ENCODE assay signal across 27 mouse cellular contexts in the genomic region with DNA sequence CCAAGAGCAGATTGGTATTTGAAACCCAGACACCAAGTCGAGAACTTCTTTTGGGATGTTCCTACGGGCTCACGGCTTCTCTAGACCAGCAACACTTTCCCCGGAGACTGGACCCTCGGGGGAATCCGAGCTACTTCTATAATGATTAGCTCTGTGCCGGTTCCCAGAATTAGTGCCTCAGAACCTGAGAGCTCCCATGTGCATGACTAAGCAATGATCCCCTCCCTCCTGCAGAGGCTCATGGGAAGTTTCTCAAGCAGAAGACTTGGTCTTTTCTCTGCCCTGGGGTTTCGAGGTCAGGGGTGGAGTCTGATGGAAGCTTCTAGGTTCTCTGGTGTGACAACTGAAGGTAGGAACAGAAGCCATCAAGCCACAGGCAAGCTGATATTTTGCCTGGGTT.
A peak's percentile ranks its signal among the peaks of the same experiment; 100 is the strongest.
DNase-seq lines count a peak whose midpoint lies in the region; TF ChIP-seq lines count a peak whose summit lies in the region.
"Had no signal": no experiment of that assay in that cellular context is flagged by ENCODE, and none has a peak within 500 bp of the region (broad histone marks: within the 10 kb centered on the region; RNA-seq: fewer than 3 reads in every experiment).

No protein-coding gene starts in this region.

- TF ChIP-seq POLR2A in ES-Bruce4 (IDR thresholded peaks at IDR 0.05; ENCODE audit: insufficient read depth, low read length) = no peak

- intact Hi-C loops in gastrocnemius, adult 2 months (cut with DNase I) = no loop called here

- H3K9me3 ChIP-seq in ES-Bruce4 (replicated peaks; ENCODE audit: control insufficient read depth, insufficient read depth, low read length, poor library complexity, severe bottlenecking) = no peaks in the 10 kb centered on the region
- H3K9me3 ChIP-seq: embryonic facial prominence, embryonic 15.5 days; heart, embryonic 13.5 days; hindbrain, embryonic 10.5 days; intestine, embryonic 15.5 days; limb, embryonic 12.5 days; liver, embryonic 15.5 days; midbrain, embryonic 10.5 days had no signal

- H3K4me3 ChIP-seq in gastrocnemius, adult 2 months = no peak overlapping the region
- H3K4me3 ChIP-seq in ES-Bruce4 (ENCODE audit: low read depth, low read length) = no peak overlapping the region
- H3K4me3 ChIP-seq: embryonic facial prominence, embryonic 15.5 days; heart, embryonic 13.5 days; hindbrain, embryonic 10.5 days; intestine, embryonic 15.5 days; limb, embryonic 12.5 days; liver, embryonic 15.5 days; midbrain, embryonic 10.5 days had no signal

- 0 out of 2 replicates have a peak, but pooled peaks have one; percentile 27 for TF ChIP-seq EP300 in ES-Bruce4 (IDR thresholded peaks at IDR 0.05; ENCODE audit: insufficient read depth, low read depth, low read length)

- H3K36me3 ChIP-seq in ES-Bruce4 (ENCODE audit: control insufficient read depth, insufficient read depth, low read length, poor library complexity, severe bottlenecking) = no peaks in the 10 kb centered on the region
- H3K36me3 ChIP-seq: embryonic facial prominence, embryonic 15.5 days; hindbrain, embryonic 10.5 days; intestine, embryonic 15.5 days; limb, embryonic 12.5 days; liver, embryonic 15.5 days had no signal

- DNase-seq in gastrocnemius, adult 2 months = peak; percentile 49
- DNase-seq in gastrocnemius, postnatal 25 days = no peak
- DNase-seq in R1 (ENCODE audit: low read depth, low spot score) = peak; percentile 84
- peak; percentile 53 for DNase-seq in yolk sac, embryonic 10.5 days (ENCODE audit: low spot score)
- no peak for DNase-seq in spleen, postnatal 14 days (ENCODE audit: low spot score in 2 of 2)
- DNase-seq in kidney, adult 9 months = no peak
- DNase-seq: adrenal gland, postnatal 10 days; B cell, adult 2 months; cerebellum, adult 18-20 months; cerebellum, postnatal 10 days; heart, postnatal 10 days; kidney, adult 2 months; layer of hippocampus, adult 9-11 months; lung, embryonic 14.5 days; lung, postnatal 14 days; right cerebral cortex, postnatal 4 days; thymus, adult 2 months; thymus, postnatal 4 days had no signal

- peak overlapping the region; percentile 53 for H3K9ac ChIP-seq in ES-Bruce4 (ENCODE audit: low read depth, poor library complexity, severe bottlenecking)
- H3K9ac ChIP-seq: embryonic facial prominence, embryonic 15.5 days; heart, embryonic 13.5 days; intestine, embryonic 15.5 days; limb, embryonic 12.5 days; liver, embryonic 15.5 days; lung, embryonic 14.5 days had no signal

- no peak for TF ChIP-seq CTCF in gastrocnemius, adult 2 months (IDR thresholded peaks at IDR 0.05)
- TF ChIP-seq CTCF in ES-Bruce4 (IDR thresholded peaks at IDR 0.05; ENCODE audit: low read depth, low read length) = no peak

- no peaks in the 10 kb centered on the region for H3K27me3 ChIP-seq in ES-Bruce4 (ENCODE audit: control insufficient read depth, insufficient read depth, low read length, poor library complexity, severe bottlenecking)
- H3K27me3 ChIP-seq: embryonic facial prominence, embryonic 15.5 days; heart, embryonic 13.5 days; intestine, embryonic 15.5 days; limb, embryonic 12.5 days; liver, embryonic 15.5 days had no signal

- H3K4me1 ChIP-seq in ES-Bruce4 (ENCODE audit: control insufficient read depth, insufficient read depth, low read length) = peaks cover 7% of the 10 kb centered on the region

- H3K27ac ChIP-seq in gastrocnemius, adult 2 months = 0 out of 2 replicates have a peak overlapping the region, but pooled peaks have one; percentile 12
- 0 out of 2 replicates have a peak overlapping the region, but pooled peaks have one; percentile 49 for H3K27ac ChIP-seq in ES-Bruce4 (ENCODE audit: insufficient read depth, low read length)
- H3K27ac ChIP-seq: embryonic facial prominence, embryonic 15.5 days; heart, embryonic 13.5 days; hindbrain, embryonic 10.5 days; intestine, embryonic 15.5 days; kidney, postnatal 0 days; limb, embryonic 12.5 days; liver, embryonic 15.5 days; midbrain, embryonic 10.5 days had no signal

Comparison
In these comparisons a context has a peak if more than half of its experiments do, and no peak if none do; other contexts are left out.
1. DNase-seq: peak in gastrocnemius, adult 2 months (single experiment), R1 (single experiment) and yolk sac, embryonic 10.5 days (single experiment); none in gastrocnemius, postnatal 25 days (single experiment), spleen, postnatal 14 days (0 of 2) and kidney, adult 9 months (single experiment).